Mouse (Mus musculus): Measurements from ENCODE around the gene Klhl29. TPM values are rescaled to one million over a fixed set of nuclear protein-coding genes. Genes with fewer than 3 reads are reported as not detected.

Gene Klhl29
- polyA plus RNA-seq, 1 experiment from 2014 or later = 0.64 TPM

DNA sequence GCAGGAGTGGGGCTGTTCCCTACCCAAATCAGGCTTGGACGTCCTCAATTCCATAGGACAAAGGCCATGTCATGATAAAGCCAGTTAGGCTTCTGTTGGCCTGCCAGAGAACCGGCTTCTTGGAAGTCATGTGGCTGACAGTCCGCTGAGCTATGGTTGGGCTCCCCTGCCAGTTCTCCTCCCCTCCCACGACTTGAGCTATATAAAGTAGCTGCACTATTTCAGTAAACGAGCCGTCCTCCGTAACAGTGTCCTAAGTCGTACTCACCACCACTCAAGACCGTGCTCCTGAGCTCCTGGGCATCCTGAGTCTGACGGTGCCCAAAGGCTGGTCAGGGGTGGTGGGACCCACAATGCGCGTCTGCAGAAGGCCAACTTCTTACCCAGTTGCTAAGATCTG, 302.3 kb downstream of the Klhl29 start:
- WGBS = 70% methylated on average over 12 of the region's 12 CpGs
- no peaks in the 10 kb centered on the region for H3K36me3 ChIP-seq (ENCODE audit: control insufficient read depth, insufficient read depth, low read length)
- H3K27ac ChIP-seq (replicated peaks) = no peak overlapping the region
- H3K4me2 ChIP-seq (replicated peaks; ENCODE audit: low read depth) = no peak overlapping the region
- ATAC-seq (ENCODE audit: low FRiP score, low TSS enrichment) = no peak
- no peak for DNase-seq (ENCODE audit: low spot score)
- no peak overlapping the region for H3K9ac ChIP-seq (ENCODE audit: low read length)
- H3K4me3 ChIP-seq (ENCODE audit: low read depth, low read length) = no peak overlapping the region
- TF ChIP-seq EP300 (optimal IDR thresholded peaks at IDR 0.05) = no peak
- TF ChIP-seq CTCF (IDR thresholded peaks at IDR 0.05; ENCODE audit: low read depth) = no peak
- H3K27me3 ChIP-seq (ENCODE audit: control insufficient read depth, insufficient read depth, low read length) = no peaks in the 10 kb centered on the region
- no peaks in the 10 kb centered on the region for H3K9me3 ChIP-seq (ENCODE audit: control insufficient read depth, low read length)
- H3K4me1 ChIP-seq (replicated peaks; ENCODE audit: control insufficient read depth, insufficient read depth) = no peaks in the 10 kb centered on the region

DNA sequence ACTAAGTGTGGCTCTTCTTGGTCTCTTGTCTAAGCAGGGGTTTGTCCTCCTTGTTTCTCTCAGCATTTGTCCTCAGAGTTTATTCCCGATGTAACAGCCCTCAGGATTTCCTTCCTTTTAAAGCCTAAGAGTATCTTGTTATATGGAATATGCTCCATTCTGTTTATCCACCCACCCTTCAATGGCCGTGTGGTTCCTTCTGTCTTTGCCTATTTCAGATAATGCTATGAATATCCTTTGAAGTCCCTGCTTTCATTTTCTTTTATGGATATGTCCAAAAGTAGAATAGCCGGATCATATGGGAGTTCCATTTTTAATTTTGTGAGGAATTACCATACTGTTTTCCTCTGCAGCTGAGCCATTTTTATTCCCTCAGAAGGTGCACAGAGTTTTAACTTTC, 305.4 kb downstream of the Klhl29 start:
- Histone ChIP-seq H3K9ac (ENCODE audit: low read length) (no peak overlapping the region), H3K4me1 (replicated peaks; ENCODE audit: control insufficient read depth, insufficient read depth) (no peaks in the 10 kb centered on the region), H3K27ac (replicated peaks) (no peak overlapping the region), H3K4me3 (ENCODE audit: low read depth, low read length) (no peak overlapping the region), H3K4me2 (replicated peaks; ENCODE audit: low read depth) (no peak overlapping the region), H3K27me3 (ENCODE audit: control insufficient read depth, insufficient read depth, low read length) (no peaks in the 10 kb centered on the region), H3K36me3 (ENCODE audit: control insufficient read depth, insufficient read depth, low read length) (no peaks in the 10 kb centered on the region), H3K9me3 (ENCODE audit: control insufficient read depth, low read length) (no peaks in the 10 kb centered on the region)
- TF ChIP-seq CTCF (IDR thresholded peaks at IDR 0.05; ENCODE audit: low read depth) (no peak), EP300 (optimal IDR thresholded peaks at IDR 0.05) (no peak)
- ATAC-seq (ENCODE audit: low FRiP score, low TSS enrichment) = no peak
- no peak for DNase-seq (ENCODE audit: low spot score)
- 79% methylated on average over 3 of the region's 3 CpGs for WGBS

GRCm38 (mm10) chr12:5067590-5067989, 307.9 kb downstream of the Klhl29 start:
- no peak for TF ChIP-seq EP300 (optimal IDR thresholded peaks at IDR 0.05)
- TF ChIP-seq CTCF (IDR thresholded peaks at IDR 0.05; ENCODE audit: low read depth) = no peak
- Histone ChIP-seq H3K9ac (ENCODE audit: low read length) (no peak overlapping the region), H3K4me1 (replicated peaks; ENCODE audit: control insufficient read depth, insufficient read depth) (no peaks in the 10 kb centered on the region), H3K27ac (replicated peaks) (no peak overlapping the region), H3K4me2 (replicated peaks; ENCODE audit: low read depth) (no peak overlapping the region), H3K4me3 (ENCODE audit: low read depth, low read length) (no peak overlapping the region), H3K36me3 (ENCODE audit: control insufficient read depth, insufficient read depth, low read length) (no peaks in the 10 kb centered on the region), H3K9me3 (ENCODE audit: control insufficient read depth, low read length) (no peaks in the 10 kb centered on the region), H3K27me3 (ENCODE audit: control insufficient read depth, insufficient read depth, low read length) (no peaks in the 10 kb centered on the region)
- ATAC-seq (ENCODE audit: low FRiP score, low TSS enrichment) (no peak), DNase-seq (ENCODE audit: low spot score) (no peak)
- 62% methylated on average over 3 of the region's 3 CpGs for WGBS

- Histone ChIP-seq H3K9ac (ENCODE audit: low read length) (no peak overlapping the region), H3K9me3 (ENCODE audit: control insufficient read depth, low read length) (peaks cover 11% of the 10 kb centered on the region), H3K36me3 (ENCODE audit: control insufficient read depth, insufficient read depth, low read length) (no peaks in the 10 kb centered on the region; the same call in 1 of the 2 replicates), H3K4me3 (ENCODE audit: low read depth, low read length) (no peak overlapping the region), H3K4me1 (replicated peaks; ENCODE audit: control insufficient read depth, insufficient read depth) (no peaks in the 10 kb centered on the region), H3K4me2 (replicated peaks; ENCODE audit: low read depth) (no peak overlapping the region), H3K27me3 (ENCODE audit: control insufficient read depth, insufficient read depth, low read length) (no peaks in the 10 kb centered on the region), H3K27ac (replicated peaks) (no peak overlapping the region)
- DNase-seq (ENCODE audit: low spot score) = no peak
- 87% methylated on average over 4 of the region's 4 CpGs for WGBS
- TF ChIP-seq EP300 (optimal IDR thresholded peaks at IDR 0.05) = no peak
- no peak for ATAC-seq (ENCODE audit: low FRiP score, low TSS enrichment)
Measured at GRCm38 (mm10) chr12:5048104-5048503, 327.4 kb downstream of the Klhl29 start.

GRCm38 (mm10) chr12:5044141-5044540, 331.3 kb downstream of the Klhl29 start:
- DNase-seq (ENCODE audit: low spot score) = no peak
- no peak for TF ChIP-seq CTCF (IDR thresholded peaks at IDR 0.05; ENCODE audit: low read depth)
- TF ChIP-seq EP300 (optimal IDR thresholded peaks at IDR 0.05) = no peak
- H3K4me3 ChIP-seq (ENCODE audit: low read depth, low read length) = no peak overlapping the region
- no peak overlapping the region for H3K9ac ChIP-seq (ENCODE audit: low read length)
- H3K36me3 ChIP-seq (ENCODE audit: control insufficient read depth, insufficient read depth, low read length) = no peaks in the 10 kb centered on the region; the same call in 1 of the 2 replicates
- ATAC-seq (ENCODE audit: low FRiP score, low TSS enrichment) = no peak
- no peaks in the 10 kb centered on the region for H3K27me3 ChIP-seq (ENCODE audit: control insufficient read depth, insufficient read depth, low read length)
- no peaks in the 10 kb centered on the region for H3K9me3 ChIP-seq (ENCODE audit: control insufficient read depth, low read length)
- 91% methylated on average over 15 of the region's 15 CpGs for WGBS
- H3K4me2 ChIP-seq (replicated peaks; ENCODE audit: low read depth) = no peak overlapping the region
- H3K4me1 ChIP-seq (replicated peaks; ENCODE audit: control insufficient read depth, insufficient read depth) = no peaks in the 10 kb centered on the region
- H3K27ac ChIP-seq (replicated peaks) = no peak overlapping the region

- Histone ChIP-seq H3K4me3 (ENCODE audit: low read depth, low read length) (no peak overlapping the region), H3K9ac (ENCODE audit: low read length) (no peak overlapping the region), H3K36me3 (ENCODE audit: control insufficient read depth, insufficient read depth, low read length) (peaks cover 6% of the 10 kb centered on the region; the same call in 1 of the 2 replicates), H3K9me3 (ENCODE audit: control insufficient read depth, low read length) (no peaks in the 10 kb centered on the region), H3K4me1 (replicated peaks; ENCODE audit: control insufficient read depth, insufficient read depth) (no peaks in the 10 kb centered on the region), H3K4me2 (replicated peaks; ENCODE audit: low read depth) (no peak overlapping the region), H3K27me3 (ENCODE audit: control insufficient read depth, insufficient read depth, low read length) (no peaks in the 10 kb centered on the region), H3K27ac (replicated peaks) (no peak overlapping the region)
- 100% methylated on average over 2 of the region's 2 CpGs for WGBS
- no peak for TF ChIP-seq EP300 (optimal IDR thresholded peaks at IDR 0.05)
- ATAC-seq (ENCODE audit: low FRiP score, low TSS enrichment) (no peak), DNase-seq (ENCODE audit: low spot score) (no peak)
Measured at GRCm38 (mm10) chr12:5038008-5038407, 337.5 kb downstream of the Klhl29 start.
